Mouse (Mus musculus) midbrain, postnatal 0 days (tissue): ENCODE measurements at regions not wholly inside any gene's neighbourhood (a gene's known extent, or its start where the extent isn't known, plus 50 kb on each side); places are given as distances from the start of the nearest gene placed in this dataset.

Source experiments
- ATAC-seq: fragments of 200-750 bp; cut with Nextera tagmentation; 2 replicates; pipeline ENCODE4 v1.8.0; 2017; ENCODE audit warnings: moderate number of reproducible peaks, mild to moderate bottlenecking, moderate TSS enrichment, moderate library complexity; ENCODE audit not compliant: low FRiP score
- DNase-seq: peaks from one replicate; pipeline ENCODE4 v3.0.0-alpha.2; 2015; ENCODE audit warnings: low spot score
- H3K27ac ChIP-seq: fragments of 300-500 bp; sonication (generic); 2 replicates; pipeline ENCODE4 v1.5.1; 2014; ENCODE audit warnings: low read depth, mild to moderate bottlenecking, low read length, mixed read lengths
- H3K27me3 ChIP-seq: fragments of 300-500 bp; sonication (generic); 2 replicates; pipeline ENCODE4 v1.6.1; 2014; ENCODE audit warnings: low read length, control low read depth, mixed read lengths; ENCODE audit not compliant: insufficient read depth
- H3K36me3 ChIP-seq: fragments of 300-500 bp; sonication (generic); 2 replicates; pipeline ENCODE4 v1.6.1; 2014; ENCODE audit warnings: low read length, control low read depth, mixed read lengths; ENCODE audit not compliant: insufficient read depth
- H3K4me1 ChIP-seq: fragments of 300-500 bp; sonication (generic); 2 replicates; pipeline ENCODE4 v1.6.1; 2014; ENCODE audit warnings: mild to moderate bottlenecking, control low read depth, antibody characterized with exemption, low read length, mixed read lengths; ENCODE audit not compliant: insufficient read depth
- H3K4me2 ChIP-seq: fragments of 300-500 bp; sonication (generic); 2 replicates; pipeline ENCODE4 v1.6.1; 2014; ENCODE audit warnings: low read depth, mild to moderate bottlenecking, low read length, mixed read lengths; ENCODE audit not compliant: poor library complexity, severe bottlenecking
- H3K4me3 ChIP-seq: fragments of 300-500 bp; sonication (generic); 2 replicates; pipeline ENCODE4 v1.5.1; 2014; ENCODE audit warnings: low read depth, mild to moderate bottlenecking, low read length, moderate library complexity
- H3K9ac ChIP-seq: fragments of 300-500 bp; sonication (generic); replicated peaks from 2 replicates; pipeline ENCODE4 v1.6.1; 2014; ENCODE audit warnings: mild to moderate bottlenecking, low read length, moderate library complexity, mixed read lengths; ENCODE audit not compliant: poor library complexity, severe bottlenecking
- H3K9me3 ChIP-seq: fragments of 300-500 bp; sonication (generic); 2 replicates; pipeline ENCODE4 v1.6.1; 2016; ENCODE audit warnings: low read length, control low read depth
- CTCF ChIP-seq: IDR thresholded peaks from 2 replicates; pipeline ENCODE4 v1.5.1; 2016; ENCODE audit warnings: antibody characterized with exemption, mild to moderate bottlenecking
- WGBS: fragments of 180-500 bp; shearing (Covaris S2); extraction: QIAGEN DNeasy Blood & Tissue Kit; methylation state at CpG from one replicate; pipeline ENCODE4 v1.1.7; 2014; 5-methylcytosine and 5-hydroxymethylcytosine counted together

DNA sequence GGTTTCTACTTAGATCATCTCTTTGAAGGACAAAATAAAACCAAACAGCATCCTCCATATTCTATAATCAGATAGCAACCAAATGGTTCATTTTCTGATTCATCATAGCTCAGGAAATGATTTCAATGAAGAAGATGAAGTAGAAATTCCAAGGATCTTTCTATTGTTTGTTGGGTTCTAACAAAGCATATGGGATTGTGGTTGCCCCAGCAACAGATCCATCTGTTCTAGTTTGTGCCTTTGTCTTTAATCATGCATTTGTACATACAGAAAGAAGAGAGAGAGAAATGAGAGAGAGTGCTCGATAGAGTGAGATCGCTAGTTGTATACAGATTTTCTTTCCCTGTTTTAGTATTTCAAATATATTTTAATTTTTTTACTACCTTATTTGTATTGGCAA, 183.5 kb upstream of the Tom1l1 start:
- no peak for ATAC-seq
- Histone ChIP-seq H3K4me2 (no peak overlapping the region), H3K4me3 (no peak overlapping the region), H3K4me1 (no peaks in the 10 kb centered on the region), H3K27me3 (no peaks in the 10 kb centered on the region), H3K9ac (no peak overlapping the region), H3K9me3 (no peaks in the 10 kb centered on the region), H3K27ac (no peak overlapping the region), H3K36me3 (no peaks in the 10 kb centered on the region)
- no peak for TF ChIP-seq CTCF
- 43% methylated on average over 2 of the region's 2 CpGs for WGBS
- DNase-seq, result peak; percentile 37

DNA sequence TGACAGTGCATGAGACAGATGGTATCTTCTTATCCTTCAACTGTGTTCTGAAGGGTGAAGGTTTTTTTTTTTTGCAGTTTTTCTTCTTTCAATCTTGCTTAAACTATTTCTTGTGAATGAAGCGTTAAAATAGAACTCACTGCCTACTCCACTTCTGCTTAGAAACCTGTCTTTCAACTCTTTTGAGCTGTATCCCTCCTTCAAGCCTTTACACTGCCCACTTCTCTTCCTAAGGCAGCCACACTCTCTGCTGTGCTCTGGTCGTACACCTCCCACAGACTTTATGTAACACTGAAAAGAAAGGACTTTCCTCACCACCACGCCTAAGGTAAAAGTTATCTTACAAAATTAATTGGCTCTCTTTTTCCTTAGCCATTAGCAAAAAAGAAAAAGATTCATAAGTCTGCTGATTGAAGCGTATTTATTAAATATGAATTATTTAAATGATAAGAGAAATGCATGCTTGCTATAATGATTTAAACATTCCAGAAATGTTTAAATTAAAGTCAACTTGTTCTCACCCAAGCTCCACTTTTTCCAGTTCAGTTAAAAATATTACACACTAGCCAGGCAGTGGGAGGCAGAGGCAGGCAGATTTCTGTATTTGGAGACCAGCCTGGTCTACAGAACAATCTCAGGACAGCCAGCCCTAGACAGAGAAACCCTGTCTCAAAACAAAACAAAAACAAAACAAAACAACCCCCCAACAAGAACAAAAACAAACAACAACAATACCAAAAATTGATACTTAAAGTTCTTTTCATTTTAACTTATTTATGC, 176.0 kb upstream of the Tom1l1 start:
- H3K4me1 ChIP-seq, result no peaks in the 10 kb centered on the region
- H3K27ac ChIP-seq, result no peak overlapping the region
- H3K4me3 ChIP-seq, result no peak overlapping the region
- no peak for ATAC-seq
- no peak overlapping the region for H3K9ac ChIP-seq
- H3K36me3 ChIP-seq, result no peaks in the 10 kb centered on the region
- no peak for TF ChIP-seq CTCF
- WGBS, result 78% methylated on average over 4 of the region's 4 CpGs
- H3K27me3 ChIP-seq, result no peaks in the 10 kb centered on the region
- H3K4me2 ChIP-seq, result no peak overlapping the region
- H3K9me3 ChIP-seq, result no peaks in the 10 kb centered on the region
- no peak for DNase-seq

DNA sequence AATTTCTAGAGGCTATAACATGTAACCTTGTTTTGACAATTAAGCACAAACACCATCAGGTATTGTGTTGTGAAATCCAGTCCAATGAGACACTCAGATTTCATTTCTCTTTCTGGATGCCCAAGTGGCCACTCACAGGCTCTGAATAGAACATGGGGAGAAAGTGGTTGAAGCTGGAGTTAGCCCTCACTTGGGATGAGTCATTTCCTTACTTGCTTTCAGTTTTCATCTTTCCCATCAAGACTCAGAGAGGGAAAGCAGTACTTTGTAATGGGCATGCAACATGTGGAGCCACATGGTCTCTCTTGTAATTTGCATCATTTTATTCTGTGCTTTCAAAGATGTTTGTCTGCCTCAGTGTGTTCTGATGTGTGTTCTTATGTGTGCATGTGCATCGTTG, 167.6 kb upstream of the Tom1l1 start:
- H3K9ac ChIP-seq, result no peak overlapping the region
- no peak overlapping the region for H3K27ac ChIP-seq
- no peaks in the 10 kb centered on the region for H3K36me3 ChIP-seq
- no peak for TF ChIP-seq CTCF
- no peak for ATAC-seq
- H3K4me2 ChIP-seq, result no peak overlapping the region
- H3K9me3 ChIP-seq, result no peaks in the 10 kb centered on the region
- DNase-seq, result no peak
- H3K27me3 ChIP-seq, result no peaks in the 10 kb centered on the region
- no peaks in the 10 kb centered on the region for H3K4me1 ChIP-seq
- 96% methylated on average over 1 of the region's 1 CpGs for WGBS
- H3K4me3 ChIP-seq, result no peak overlapping the region

DNA sequence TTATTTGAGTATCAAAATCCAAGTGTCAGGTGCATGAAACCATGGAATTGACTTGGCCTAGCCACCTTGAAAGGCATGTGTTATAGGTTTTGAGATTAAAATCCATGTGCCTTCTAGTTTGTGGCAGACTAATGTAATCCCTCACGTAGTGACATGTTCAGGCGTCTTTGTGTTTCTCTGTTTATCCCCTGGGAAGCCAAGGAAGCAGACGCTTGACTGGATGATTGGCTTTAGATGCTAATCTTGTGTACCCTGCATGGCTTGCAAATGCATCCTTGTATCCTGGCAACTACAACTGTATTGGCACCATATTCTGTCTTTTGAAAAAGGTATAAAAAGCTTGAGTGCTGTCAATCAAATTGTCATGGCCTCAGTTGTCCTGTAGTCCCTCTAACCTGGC, 167.2 kb upstream of the Tom1l1 start:
- Histone ChIP-seq H3K36me3 (no peaks in the 10 kb centered on the region), H3K4me1 (no peaks in the 10 kb centered on the region), H3K4me3 (no peak overlapping the region), H3K27me3 (no peaks in the 10 kb centered on the region), H3K27ac (no peak overlapping the region), H3K4me2 (no peak overlapping the region), H3K9me3 (no peaks in the 10 kb centered on the region), H3K9ac (no peak overlapping the region)
- WGBS, result 16% methylated on average over 3 of the region's 3 CpGs
- DNase-seq (peak; percentile 50), ATAC-seq (no peak)
- no peak for TF ChIP-seq CTCF

DNA sequence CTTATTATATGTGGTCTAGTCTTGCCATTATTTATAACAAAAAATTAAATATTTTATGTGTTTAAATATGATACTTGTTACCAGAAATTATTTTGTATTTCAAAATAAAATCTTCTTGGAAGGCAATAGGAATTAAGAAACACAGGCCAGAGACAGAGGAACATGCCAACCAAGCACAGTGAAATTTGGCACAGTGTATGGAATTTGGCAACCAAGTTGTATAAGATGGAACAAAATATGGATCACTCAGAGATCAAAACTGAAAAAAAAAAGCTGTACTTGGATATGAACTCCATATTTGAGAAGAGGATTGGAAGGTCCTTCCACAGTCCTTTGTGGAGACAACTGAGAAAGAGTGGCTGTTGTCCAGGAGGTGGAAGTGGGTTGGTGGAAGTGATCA, 163.1 kb upstream of the Tom1l1 start:
- no peaks in the 10 kb centered on the region for H3K27me3 ChIP-seq
- no peak for TF ChIP-seq CTCF
- no peak overlapping the region for H3K9ac ChIP-seq
- DNase-seq (no peak), ATAC-seq (no peak)
- no peak overlapping the region for H3K4me2 ChIP-seq
- H3K36me3 ChIP-seq, result no peaks in the 10 kb centered on the region
- H3K4me1 ChIP-seq, result no peaks in the 10 kb centered on the region
- no peak overlapping the region for H3K27ac ChIP-seq
- H3K4me3 ChIP-seq, result no peak overlapping the region
- no peaks in the 10 kb centered on the region for H3K9me3 ChIP-seq

DNA sequence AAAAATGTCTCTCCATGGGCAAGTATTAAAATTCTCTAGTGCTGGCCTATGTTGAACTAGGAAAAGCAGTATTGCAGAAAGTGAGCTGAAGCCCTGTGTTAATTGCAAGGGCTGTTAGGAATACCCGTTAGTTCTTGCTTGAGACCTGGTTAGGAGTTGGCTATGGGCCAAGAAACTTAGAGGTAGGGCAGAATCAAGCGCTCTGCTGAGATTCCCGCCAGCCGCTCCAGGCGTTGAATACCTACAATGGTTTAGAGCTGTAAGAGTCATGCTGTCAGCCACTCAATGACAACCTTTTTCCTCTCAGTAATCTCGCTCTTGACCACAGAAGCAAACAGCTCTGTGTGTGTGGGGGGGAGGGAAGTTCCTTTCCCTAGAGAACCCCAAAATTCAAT, 156.8 kb upstream of the Tom1l1 start:
- WGBS, result 79% methylated on average over 6 of the region's 6 CpGs
- TF ChIP-seq CTCF, result no peak
- Histone ChIP-seq H3K9ac (no peak overlapping the region), H3K9me3 (no peaks in the 10 kb centered on the region), H3K4me1 (no peaks in the 10 kb centered on the region), H3K27ac (no peak overlapping the region), H3K4me3 (no peak overlapping the region), H3K27me3 (no peaks in the 10 kb centered on the region), H3K36me3 (no peaks in the 10 kb centered on the region), H3K4me2 (no peak overlapping the region)
- DNase-seq (no peak), ATAC-seq (no peak)
